Mouse (Mus musculus) erythroblast, embryonic 14.5 days (primary cell): ENCODE results near the gene Rgs6.

ENCODE experiments used
- GATA1 ChIP-seq: IDR thresholded peaks from 2 replicates; pipeline ENCODE4 v1.6.1; 2012; ENCODE audit warnings: low read length, inconsistent platforms, mixed read lengths
- TAL1 ChIP-seq: IDR thresholded peaks from 3 replicates; pipeline ENCODE4 v1.6.1; 2012; ENCODE audit warnings: low read length, inconsistent platforms, mixed read lengths

GRCm38 (mm10) chr12:82998682-82999332, 410.7 kb downstream of the Rgs6 start:
- TF ChIP-seq TAL1 (no peak), GATA1 (no peak)
